Mouse (Mus musculus) gastrocnemius, postnatal 4 days (tissue): ENCODE measurements around the gene Trappc6a. TPM values are rescaled to one million over a fixed set of nuclear protein-coding genes. Genes with fewer than 3 reads are reported as not detected.
A peak's percentile ranks its signal among the peaks of the same experiment; 100 is the strongest.

Experiments used
- DNase-seq, 2 experiments: peaks; one replicate each; pipeline ENCODE4 v3.0.0; 2021 to 2022; ENCODE audit warnings: low spot score in 2 of 2, mixed read lengths in 2 of 2
- total RNA-seq, 2 experiments: library from RNA; stranded (reverse); gene quantifications; 2 replicates each; pipeline ENCODE4 v1.2.3; 2021

Gene Trappc6a
- total RNA-seq, 2 experiments from 2014 or later, result 27.3 to 30.6 TPM

- DNase-seq, result no peak
These were observed 52.5 kb downstream of the Trappc6a start for GRCm38 (mm10) chr7:19560491-19561260.

- no peak for DNase-seq
These were observed 53.2 kb downstream of the Trappc6a start for GRCm38 (mm10) chr7:19561431-19561764.

GRCm38 (mm10) chr7:19561765-19562642, 53.8 kb downstream of the Trappc6a start:
- DNase-seq, result peak; percentile 89 to 96

- DNase-seq, result no peak
These were observed 54.6 kb downstream of the Trappc6a start, which contains the start of gene Ppp1r37 for GRCm38 (mm10) chr7:19562643-19563410. Gene Ppp1r37 (minus strand): TSS chr7:19563076.

GRCm38 (mm10) chr7:19563884-19564283, 55.7 kb downstream of the Trappc6a start:
- DNase-seq, result no peak

- DNase-seq, result no peak
These were observed 56.3 kb downstream of the Trappc6a start for GRCm38 (mm10) chr7:19564455-19564854.

Other genes starting within 250 kb of the Trappc6a start
- 10 to 100 TPM; 65.3 to 71.9 TPM for gene Vasp, start 236.6 kb upstream of the Trappc6a start, total RNA-seq
- not detected for gene Ppm1n, start 228.3 kb upstream of the Trappc6a start, total RNA-seq
- gene Rtn2, start 225.8 kb upstream of the Trappc6a start, total RNA-seq, result 100 to 1,000 TPM; 473 to 501 TPM
- gene Fosb, start 198.3 kb upstream of the Trappc6a start, total RNA-seq, result 1 to 10 TPM; 2.5 to 3.8 TPM
- gene Ercc1, start 163.6 kb upstream of the Trappc6a start, total RNA-seq, result 10 to 100 TPM; 33.1 to 34.5 TPM
- gene Cd3eap, start 148.9 kb upstream of the Trappc6a start, total RNA-seq, result 10 to 100 TPM in 1 of 2 experiments, 1 to 10 TPM in 1; 9.7 to 10.8 TPM
- gene Ppp1r13l, start 148.6 kb upstream of the Trappc6a start, total RNA-seq, result 1 to 10 TPM; 4.6 to 6.6 TPM
- 10 to 100 TPM; 18.6 to 21.0 TPM for gene Ercc2, start 126.4 kb upstream of the Trappc6a start, total RNA-seq
- under 1 TPM in 1 of 2 experiments, not detected in 1; 0.16 TPM for gene Klc3, start 104.3 kb upstream of the Trappc6a start, total RNA-seq
- gene Ckm, start 103.6 kb upstream of the Trappc6a start, total RNA-seq, result over 10,000 TPM; 12,501 to 12,915 TPM
- gene Mark4, start 49.6 kb upstream of the Trappc6a start, total RNA-seq, result 10 to 100 TPM; 18.9 to 20.5 TPM
- under 1 TPM; 0.65 to 0.83 TPM for gene Exoc3l2, start 45.1 kb upstream of the Trappc6a start, total RNA-seq
- 1 to 10 TPM; 1.9 to 2.3 TPM for gene Bloc1s3, start within 50 bp of the Trappc6a start, total RNA-seq
- gene Nkpd1, start 9.4 kb downstream of the Trappc6a start, total RNA-seq, result under 1 TPM; 0.10 to 0.12 TPM
- 10 to 100 TPM; 44.7 to 46.6 TPM for gene Ppp1r37, start 54.7 kb downstream of the Trappc6a start, total RNA-seq
- under 1 TPM in 1 of 2 experiments, not detected in 1; 0.17 TPM for gene Zfp296, start 68.9 kb downstream of the Trappc6a start, total RNA-seq
- gene Gemin7, start 69.2 kb downstream of the Trappc6a start, total RNA-seq, result 10 to 100 TPM; 52.3 to 56.4 TPM
- gene Clasrp, start 96.1 kb downstream of the Trappc6a start, total RNA-seq, result 10 to 100 TPM; 29.9 to 32.8 TPM
- gene Relb, start 121.0 kb downstream of the Trappc6a start, total RNA-seq, result 10 to 100 TPM; 10.4 to 10.7 TPM
- 10 to 100 TPM; 51.9 to 62.0 TPM for gene Clptm1, start 156.6 kb downstream of the Trappc6a start, total RNA-seq
- 1 to 10 TPM in 1 of 2 experiments, under 1 TPM in 1; 0.88 to 2.1 TPM for gene Apoc2, start 169.5 kb downstream of the Trappc6a start, total RNA-seq
- gene Gm44805, start 173.0 kb downstream of the Trappc6a start, total RNA-seq, result not detected
- gene Apoc4, start 173.1 kb downstream of the Trappc6a start, total RNA-seq, result 1 to 10 TPM in 1 of 2 experiments, under 1 TPM in 1; 0.42 to 4.7 TPM
- 10 to 100 TPM in 1 of 2 experiments, 1 to 10 TPM in 1; 1.7 to 14.7 TPM for gene Apoc1, start 184.3 kb downstream of the Trappc6a start, total RNA-seq
- gene Apoe, start 190.8 kb downstream of the Trappc6a start, total RNA-seq, result 100 to 1,000 TPM; 136 to 167 TPM
- gene Tomm40, start 207.0 kb downstream of the Trappc6a start, total RNA-seq, result 10 to 100 TPM; 68.4 to 72.0 TPM
- gene Nectin2, start 242.1 kb downstream of the Trappc6a start, total RNA-seq, result 10 to 100 TPM; 21.1 to 23.2 TPM